Mouse (Mus musculus) limb, embryonic 10.5 days (tissue): ENCODE data around the gene Scamp1. TPM values are rescaled to one million over a fixed set of nuclear protein-coding genes. Genes with fewer than 3 reads are reported as not detected.

ENCODE experiments used
- DNase-seq: peaks from one replicate; pipeline ENCODE4 v3.0.0-alpha.2; 2017; ENCODE audit warnings: low spot score
- H3K27ac ChIP-seq: fragments of 300-500 bp; sonication (generic); 2 replicates; pipeline ENCODE4 v1.5.1; 2016; ENCODE audit warnings: mild to moderate bottlenecking
- H3K27me3 ChIP-seq: fragments of 300-500 bp; sonication (generic); 2 replicates; pipeline ENCODE4 v1.6.1; 2016; ENCODE audit warnings: low read depth, mild to moderate bottlenecking; ENCODE audit not compliant: poor library complexity, severe bottlenecking
- H3K36me3 ChIP-seq: fragments of 300-500 bp; sonication (generic); 2 replicates; pipeline ENCODE4 v1.6.1; 2016; ENCODE audit warnings: mild to moderate bottlenecking, moderate library complexity
- H3K4me1 ChIP-seq: fragments of 300-500 bp; sonication (generic); 2 replicates; pipeline ENCODE4 v1.6.1; 2016
- H3K4me3 ChIP-seq: fragments of 300-500 bp; sonication (generic); 2 replicates; pipeline ENCODE4 v1.5.1; 2016; ENCODE audit warnings: mild to moderate bottlenecking, moderate library complexity
- H3K9me3 ChIP-seq: fragments of 300-500 bp; sonication (generic); replicated peaks from 2 replicates; pipeline ENCODE4 v1.6.1; 2016; ENCODE audit warnings: mild to moderate bottlenecking
- WGBS: fragments of 180-500 bp; shearing (Covaris S2); methylation state at CpG from one replicate; pipeline ENCODE4 v1.1.7; 2016; 5-methylcytosine and 5-hydroxymethylcytosine counted together
- polyA plus RNA-seq: library from polyadenylated mRNA; unstranded; fragments of >200 nt; fragmentation: Nextera tagmentation; extraction: Ambion mirVana; gene quantifications from 2 replicates; pipeline ENCODE4 v1.2.1, GENCODE M21; 2016

Scamp1 gene
- polyA plus RNA-seq, 1 experiment from 2014 or later, result 33.3 TPM

DNA sequence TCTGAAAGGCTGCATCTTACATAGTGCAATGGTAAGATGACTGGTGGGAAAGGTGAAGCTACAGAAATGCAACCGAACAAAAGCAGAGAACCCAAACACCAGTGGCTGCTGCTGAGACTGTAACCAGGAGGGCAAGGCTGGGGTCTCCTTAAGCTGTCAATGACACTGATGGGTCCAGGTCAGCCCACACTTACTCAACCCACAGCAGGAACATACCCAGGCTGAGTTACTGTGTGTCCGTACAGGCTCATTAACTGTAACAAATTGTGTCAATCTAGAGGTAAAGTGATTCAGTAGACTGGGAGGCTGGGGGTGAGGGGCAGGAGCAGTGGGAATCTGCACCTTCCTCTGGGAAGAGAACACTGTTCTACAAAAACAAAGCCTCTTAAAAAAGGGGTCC, 42.8 kb downstream of the Scamp1 start:
- DNase-seq, result no peak
- no peak overlapping the region for H3K27ac ChIP-seq
- no peaks in the 10 kb centered on the region for H3K9me3 ChIP-seq
- 63% methylated on average over 2 of the region's 2 CpGs for WGBS
- H3K4me1 ChIP-seq, result peaks cover 27% of the 10 kb centered on the region
- H3K27me3 ChIP-seq, result no peaks in the 10 kb centered on the region
- H3K4me3 ChIP-seq, result no peak overlapping the region
- no peaks in the 10 kb centered on the region for H3K36me3 ChIP-seq

DNA sequence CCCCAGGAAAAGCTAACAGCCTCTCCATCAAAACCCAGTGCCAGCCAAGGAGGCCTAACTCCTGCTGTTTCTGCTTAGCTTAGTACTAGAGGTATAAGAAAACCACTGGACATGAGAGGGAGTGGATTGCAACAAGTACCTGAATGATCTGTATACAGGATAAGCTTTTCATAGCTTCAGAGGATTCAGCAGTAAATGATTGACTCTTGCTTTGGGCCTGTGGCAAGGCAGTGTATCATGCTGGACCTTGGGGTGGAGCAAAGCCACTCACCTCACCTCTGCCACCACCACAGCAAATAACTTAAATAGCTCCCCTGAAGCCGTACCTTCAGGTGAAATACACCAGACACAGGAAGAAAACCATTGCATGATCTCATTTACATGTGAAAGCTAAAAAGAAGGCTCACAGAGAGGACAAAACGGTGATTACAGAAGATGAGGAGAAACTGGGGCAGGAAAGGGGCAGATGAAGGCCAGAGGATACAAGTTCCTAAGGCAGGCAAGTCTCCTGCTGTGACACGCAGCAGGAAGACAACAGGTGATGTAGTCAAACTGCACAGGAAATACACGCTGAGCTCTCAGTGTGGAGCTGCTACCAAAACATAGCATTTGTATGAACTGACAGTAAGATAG, 43.6 kb downstream of the Scamp1 start:
- H3K27ac ChIP-seq, result no peak overlapping the region
- peaks cover 27% of the 10 kb centered on the region for H3K4me1 ChIP-seq
- no peak overlapping the region for H3K4me3 ChIP-seq
- H3K27me3 ChIP-seq, result no peaks in the 10 kb centered on the region
- no peaks in the 10 kb centered on the region for H3K9me3 ChIP-seq
- H3K36me3 ChIP-seq, result no peaks in the 10 kb centered on the region
- 59% methylated on average over 4 of the region's 4 CpGs for WGBS
- no peak for DNase-seq

GRCm38 (mm10) chr13:94240873-94241272, 44.8 kb downstream of the Scamp1 start:
- Histone ChIP-seq H3K9me3 (no peaks in the 10 kb centered on the region), H3K36me3 (no peaks in the 10 kb centered on the region), H3K4me3 (no peak overlapping the region), H3K4me1 (peaks cover 27% of the 10 kb centered on the region), H3K27me3 (no peaks in the 10 kb centered on the region), H3K27ac (no peak overlapping the region)
- DNase-seq, result no peak
- 39% methylated on average over 5 of the region's 5 CpGs for WGBS

DNA sequence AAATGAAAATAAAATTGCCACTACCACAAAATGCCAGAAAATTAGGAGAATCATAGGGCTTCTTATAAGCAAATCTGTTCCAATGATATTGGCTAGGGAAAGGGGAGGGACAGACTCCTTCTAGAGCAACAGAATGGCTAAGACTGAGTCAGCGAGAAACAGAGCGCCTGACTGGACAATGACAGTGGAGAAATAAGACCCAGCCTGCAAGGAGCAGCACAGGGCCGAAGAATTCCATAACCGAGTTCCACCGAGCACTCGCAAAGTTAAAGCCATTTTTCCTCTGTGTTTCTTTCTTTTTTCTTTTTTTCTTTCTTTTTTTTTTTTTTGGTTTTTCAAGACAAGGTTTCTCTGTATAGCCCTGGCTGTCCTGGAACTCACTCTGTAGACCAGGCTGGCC, 45.5 kb downstream of the Scamp1 start:
- DNase-seq, result no peak
- no peak overlapping the region for H3K4me3 ChIP-seq
- 88% methylated on average over 6 of the region's 6 CpGs for WGBS
- H3K4me1 ChIP-seq, result peaks cover 23% of the 10 kb centered on the region
- no peaks in the 10 kb centered on the region for H3K9me3 ChIP-seq
- no peaks in the 10 kb centered on the region for H3K36me3 ChIP-seq
- no peaks in the 10 kb centered on the region for H3K27me3 ChIP-seq
- H3K27ac ChIP-seq, result no peak overlapping the region

DNA sequence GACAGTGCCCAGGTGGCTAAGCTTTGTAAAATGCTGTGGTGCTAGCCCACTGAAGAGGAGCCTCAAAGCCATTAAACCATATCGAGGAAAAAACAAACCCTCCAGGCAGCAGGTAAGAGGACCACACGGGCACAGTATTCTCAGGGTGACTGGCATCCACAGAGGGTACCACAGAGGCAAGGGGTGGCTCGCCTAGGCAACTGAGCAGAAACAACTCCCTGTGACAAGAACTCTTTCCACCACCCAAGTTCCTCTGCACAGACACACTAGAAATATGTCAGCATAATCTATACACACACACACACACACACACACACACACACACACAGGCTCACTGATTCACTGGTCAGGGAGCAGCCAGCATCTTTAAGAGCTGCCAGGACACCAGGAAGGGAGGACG, 46.2 kb downstream of the Scamp1 start:
- DNase-seq, result no peak

GRCm38 (mm10) chr13:94231871-94232270, 53.8 kb downstream of the Scamp1 start:
- Histone ChIP-seq H3K4me1 (no peaks in the 10 kb centered on the region), H3K9me3 (no peaks in the 10 kb centered on the region), H3K36me3 (peaks cover 5% of the 10 kb centered on the region; the same call in 1 of the 2 replicates), H3K4me3 (no peak overlapping the region), H3K27me3 (no peaks in the 10 kb centered on the region), H3K27ac (no peak overlapping the region)
- no peak for DNase-seq
- WGBS, result 85% methylated on average over 14 of the region's 14 CpGs

More for the DNA sequence above, 46.2 kb downstream of the Scamp1 start:
- H3K4me3 ChIP-seq, result no peak overlapping the region
- H3K9me3 ChIP-seq, result no peaks in the 10 kb centered on the region
- no peak overlapping the region for H3K27ac ChIP-seq
- WGBS, result 69% methylated on average over 4 of the region's 4 CpGs
- H3K36me3 ChIP-seq, result no peaks in the 10 kb centered on the region
- H3K27me3 ChIP-seq, result no peaks in the 10 kb centered on the region
- peaks cover 17% of the 10 kb centered on the region for H3K4me1 ChIP-seq

GRCm38 (mm10) chr13:94224717-94225705, 60.6 kb downstream of the Scamp1 start:
- no peak overlapping the region for H3K4me3 ChIP-seq
- no peak overlapping the region for H3K27ac ChIP-seq
- no peaks in the 10 kb centered on the region for H3K27me3 ChIP-seq
- WGBS, result 95% methylated on average over 38 of the region's 38 CpGs
- H3K9me3 ChIP-seq, result no peaks in the 10 kb centered on the region
- H3K36me3 ChIP-seq, result peaks cover 28% of the 10 kb centered on the region
- no peak for DNase-seq
- H3K4me1 ChIP-seq, result no peaks in the 10 kb centered on the region

DNA sequence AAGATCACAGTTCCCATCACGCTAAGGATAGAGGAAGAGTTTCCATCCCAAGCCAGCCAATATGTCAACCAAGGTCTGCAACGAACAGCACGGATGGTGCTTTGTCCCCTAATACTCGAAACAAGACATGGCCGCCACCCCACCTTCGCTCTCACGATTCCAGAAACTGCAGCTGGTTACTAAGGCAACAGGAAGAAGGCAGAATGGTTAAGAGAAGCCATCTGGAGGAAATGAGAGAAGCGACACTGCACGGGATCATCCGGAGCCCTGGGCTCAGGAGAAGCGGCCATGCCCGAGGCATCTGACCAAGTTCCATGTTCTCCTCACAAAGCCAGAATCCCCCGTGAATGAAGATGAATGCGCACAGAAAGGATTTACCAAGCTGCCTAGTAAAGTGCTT, 62.0 kb downstream of the Scamp1 start:
- H3K4me3 ChIP-seq, result no peak overlapping the region
- H3K4me1 ChIP-seq, result no peaks in the 10 kb centered on the region
- H3K27me3 ChIP-seq, result no peaks in the 10 kb centered on the region
- 77% methylated on average over 14 of the region's 14 CpGs for WGBS
- H3K36me3 ChIP-seq, result peaks cover 26% of the 10 kb centered on the region
- H3K27ac ChIP-seq, result no peak overlapping the region
- H3K9me3 ChIP-seq, result no peaks in the 10 kb centered on the region
- no peak for DNase-seq

DNA sequence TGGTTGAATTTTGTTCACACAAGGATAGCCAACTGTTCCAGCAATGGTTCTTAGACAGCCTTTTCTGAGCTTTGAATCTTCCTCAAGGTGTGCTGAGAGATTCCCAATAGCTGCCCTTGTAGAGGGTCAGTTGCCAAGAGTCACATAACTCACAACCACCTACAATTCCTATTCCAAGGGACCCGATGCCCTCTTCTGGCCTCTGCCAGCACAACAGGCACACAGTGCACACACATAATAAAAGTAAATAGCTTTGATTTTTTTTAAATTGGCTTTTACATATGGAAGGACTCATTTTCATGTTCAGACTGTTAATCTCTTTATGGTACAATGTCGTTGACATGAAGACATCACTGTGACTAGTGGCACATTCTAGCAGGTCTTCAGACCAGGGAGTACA, 72.9 kb downstream of the Scamp1 start:
- Histone ChIP-seq H3K27ac (no peak overlapping the region), H3K9me3 (no peaks in the 10 kb centered on the region), H3K4me3 (no peak overlapping the region), H3K27me3 (no peaks in the 10 kb centered on the region), H3K36me3 (peaks cover 24% of the 10 kb centered on the region), H3K4me1 (no peaks in the 10 kb centered on the region; the same call in 1 of the 2 replicates)
- 83% methylated on average over 2 of the region's 2 CpGs for WGBS
- DNase-seq, result peak; percentile 37

GRCm38 (mm10) chr13:94212179-94212578, 73.5 kb downstream of the Scamp1 start:
- H3K27ac ChIP-seq, result no peak overlapping the region
- H3K4me1 ChIP-seq, result no peaks in the 10 kb centered on the region; the same call in 1 of the 2 replicates
- no peak overlapping the region for H3K4me3 ChIP-seq
- H3K27me3 ChIP-seq, result no peaks in the 10 kb centered on the region
- H3K36me3 ChIP-seq, result peaks cover 25% of the 10 kb centered on the region
- DNase-seq, result no peak
- WGBS, result 94% methylated on average over 2 of the region's 2 CpGs
- H3K9me3 ChIP-seq, result no peaks in the 10 kb centered on the region

DNA sequence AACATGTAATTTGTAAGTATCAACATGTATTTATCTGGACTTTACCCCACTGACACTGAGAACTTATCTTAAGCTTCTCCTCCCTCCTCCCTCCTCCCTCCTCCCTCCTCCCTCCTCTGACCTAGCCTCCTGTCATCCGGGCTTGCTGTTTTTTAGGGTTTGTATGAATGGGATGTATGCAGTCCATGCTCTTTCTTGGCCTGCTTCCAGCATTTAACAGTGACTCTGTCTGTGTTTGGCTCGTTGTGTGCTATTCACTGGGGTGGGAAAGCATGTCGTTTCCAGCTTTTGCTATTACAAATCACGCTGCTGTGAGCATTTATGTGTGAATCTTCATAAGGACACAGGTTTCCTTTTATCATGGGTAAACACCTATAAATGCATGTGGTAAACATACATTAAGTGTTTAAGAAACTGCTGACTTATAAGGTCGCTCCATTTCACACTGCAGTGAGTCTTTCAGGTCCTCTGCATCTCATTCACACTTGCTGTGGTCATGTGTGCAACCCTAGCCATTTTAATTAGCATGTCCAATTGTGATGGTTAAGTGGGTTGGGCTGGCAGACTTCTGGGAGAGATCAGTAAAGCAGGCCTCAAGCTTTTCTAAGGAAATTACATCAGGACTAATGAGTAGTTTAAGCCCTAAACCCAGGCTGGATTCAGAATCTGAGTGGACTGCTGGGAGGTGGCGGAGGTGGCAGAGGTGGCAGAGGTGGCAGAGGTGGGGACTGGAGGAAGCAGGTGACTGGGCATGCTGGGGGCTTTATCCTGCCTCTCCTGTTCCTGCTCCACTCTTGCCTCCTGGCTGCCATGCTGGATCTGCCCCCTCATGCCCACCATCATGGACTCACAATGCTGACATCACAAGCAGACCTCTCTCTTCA, 74.2 kb downstream of the Scamp1 start:
- 87% methylated on average over 6 of the region's 6 CpGs for WGBS
- no peak overlapping the region for H3K27ac ChIP-seq
- no peaks in the 10 kb centered on the region for H3K9me3 ChIP-seq
- H3K4me3 ChIP-seq, result no peak overlapping the region
- H3K36me3 ChIP-seq, result peaks cover 28% of the 10 kb centered on the region
- H3K27me3 ChIP-seq, result no peaks in the 10 kb centered on the region
- H3K4me1 ChIP-seq, result no peaks in the 10 kb centered on the region; the same call in 1 of the 2 replicates
- DNase-seq, result peak; percentile 27

- no peaks in the 10 kb centered on the region for H3K9me3 ChIP-seq
- no peak for DNase-seq
- no peaks in the 10 kb centered on the region; the same call in 1 of the 2 replicates for H3K4me1 ChIP-seq
- H3K36me3 ChIP-seq, result peaks cover 29% of the 10 kb centered on the region
- H3K4me3 ChIP-seq, result no peak overlapping the region
- no peaks in the 10 kb centered on the region for H3K27me3 ChIP-seq
- no peak overlapping the region for H3K27ac ChIP-seq
Observed at GRCm38 (mm10) chr13:94208892-94209291, 76.8 kb downstream of the Scamp1 start.
